Mouse (Mus musculus): ENCODE data around the gene Usp8. TPM values are rescaled to one million over a fixed set of nuclear protein-coding genes. Genes with fewer than 3 reads are reported as not detected.

Gene Usp8
- 10 to 100 TPM; 44.5 to 46.3 TPM for total RNA-seq (2021)

DNA sequence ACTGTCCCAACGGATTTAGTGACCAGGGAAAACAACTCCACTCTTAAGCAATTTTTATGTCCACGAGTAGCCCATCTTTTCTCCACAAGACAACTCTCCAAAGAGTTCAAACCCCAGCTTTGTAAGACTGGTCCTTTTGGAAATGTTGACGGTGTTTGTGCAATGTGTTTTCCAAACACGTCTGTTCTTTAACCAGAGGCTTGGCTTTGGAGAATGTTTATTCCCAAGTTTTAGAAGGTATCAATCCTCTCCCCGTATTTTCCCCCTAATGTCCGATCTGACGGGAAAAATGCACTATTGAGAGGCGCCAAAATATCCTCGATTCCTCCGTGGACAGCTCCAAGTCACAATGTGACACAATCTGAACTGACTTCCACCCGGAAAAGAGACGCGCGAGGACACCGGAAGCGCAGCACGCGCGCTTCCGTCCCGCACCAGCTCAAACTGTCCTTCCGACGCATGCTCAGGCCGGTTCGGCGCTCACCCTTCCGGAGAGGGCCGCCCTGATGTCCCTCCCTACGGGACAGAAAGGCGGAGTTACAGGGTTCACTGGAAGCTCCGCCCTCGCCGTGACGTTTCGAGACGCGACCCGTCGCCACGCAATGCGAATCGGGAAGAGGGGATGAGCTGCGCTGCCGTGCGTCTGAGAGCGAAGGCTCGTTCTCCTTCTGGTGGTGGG is at the start of gene Usp8:
Gene Usp8, plus strand, starts transcription at position 570 of the 679 bp plus-strand sequence.
- peak; percentile 98 to 99 for DNase-seq (ENCODE audit: low spot score in 2 of 2)
- intact Hi-C loops (cut with DNase I), result loop anchor here (1.0 kb wide), 1 partner anchor 32 kb away; no protein-coding TSS in a partner anchor

- intact Hi-C loops (cut with DNase I), result loop anchor here (2.0 kb wide), 1 partner anchor 65 kb away; no protein-coding TSS in a partner anchor
These were observed 43.6 kb upstream of the Usp8 start for GRCm38 (mm10) chr2:126663481-126663880.

GRCm38 (mm10) chr2:126665984-126666383 is 41.1 kb upstream of the Usp8 start:
- intact Hi-C loops (cut with DNase I), result no loop called here
- DNase-seq (ENCODE audit: low spot score in 2 of 2), result no peak

More at GRCm38 (mm10) chr2:126663481-126663880, 43.6 kb upstream of the Usp8 start:
- peak in 1 of 2 experiments; percentile 35 for DNase-seq (ENCODE audit: low spot score in 2 of 2)

DNA sequence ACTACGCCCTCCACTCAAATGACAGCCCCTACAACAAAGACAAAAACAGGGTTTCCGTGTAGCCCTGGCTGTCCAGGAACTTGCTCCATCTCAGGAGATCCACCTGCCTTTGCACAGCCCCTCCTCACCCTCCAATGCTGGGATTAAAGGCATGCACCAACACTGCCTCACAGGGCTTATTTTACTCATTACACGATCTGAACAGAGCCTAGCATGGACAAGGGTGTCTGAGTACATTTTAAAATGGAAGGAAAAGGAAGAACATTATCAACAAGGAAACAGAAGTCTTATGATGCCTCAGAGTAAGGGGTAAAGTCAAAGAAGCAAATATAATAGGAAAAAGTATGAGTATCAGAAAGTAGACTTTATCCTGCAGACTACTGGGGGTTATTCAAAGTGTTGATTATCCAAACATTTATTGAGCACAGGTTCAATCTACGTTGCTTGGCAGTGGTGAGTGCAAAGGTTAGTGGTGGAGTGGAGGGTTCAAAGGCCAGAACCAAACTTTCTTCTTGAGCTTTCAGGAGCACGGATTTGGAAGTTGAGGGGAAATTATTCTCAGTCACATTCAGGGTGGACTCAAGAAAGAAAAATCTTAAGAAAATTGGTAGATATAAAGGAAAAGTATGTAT is 38.4 kb upstream of the Usp8 start:
- no peak for DNase-seq (ENCODE audit: low spot score in 2 of 2)
- intact Hi-C loops (cut with DNase I), result no loop called here

- intact Hi-C loops (cut with DNase I), result no loop called here
- DNase-seq (ENCODE audit: low spot score in 2 of 2), result no peak
These were observed 33.5 kb upstream of the Usp8 start for GRCm38 (mm10) chr2:126673317-126674242.

GRCm38 (mm10) chr2:126674441-126675168 is 32.5 kb upstream of the Usp8 start:
- peak; percentile 39 to 46 for DNase-seq (ENCODE audit: low spot score in 2 of 2)
- intact Hi-C loops (cut with DNase I), result loop anchor here (1.0 kb wide), 1 partner anchor 33 kb away; the partner anchor contains the start of gene Usp8

DNA sequence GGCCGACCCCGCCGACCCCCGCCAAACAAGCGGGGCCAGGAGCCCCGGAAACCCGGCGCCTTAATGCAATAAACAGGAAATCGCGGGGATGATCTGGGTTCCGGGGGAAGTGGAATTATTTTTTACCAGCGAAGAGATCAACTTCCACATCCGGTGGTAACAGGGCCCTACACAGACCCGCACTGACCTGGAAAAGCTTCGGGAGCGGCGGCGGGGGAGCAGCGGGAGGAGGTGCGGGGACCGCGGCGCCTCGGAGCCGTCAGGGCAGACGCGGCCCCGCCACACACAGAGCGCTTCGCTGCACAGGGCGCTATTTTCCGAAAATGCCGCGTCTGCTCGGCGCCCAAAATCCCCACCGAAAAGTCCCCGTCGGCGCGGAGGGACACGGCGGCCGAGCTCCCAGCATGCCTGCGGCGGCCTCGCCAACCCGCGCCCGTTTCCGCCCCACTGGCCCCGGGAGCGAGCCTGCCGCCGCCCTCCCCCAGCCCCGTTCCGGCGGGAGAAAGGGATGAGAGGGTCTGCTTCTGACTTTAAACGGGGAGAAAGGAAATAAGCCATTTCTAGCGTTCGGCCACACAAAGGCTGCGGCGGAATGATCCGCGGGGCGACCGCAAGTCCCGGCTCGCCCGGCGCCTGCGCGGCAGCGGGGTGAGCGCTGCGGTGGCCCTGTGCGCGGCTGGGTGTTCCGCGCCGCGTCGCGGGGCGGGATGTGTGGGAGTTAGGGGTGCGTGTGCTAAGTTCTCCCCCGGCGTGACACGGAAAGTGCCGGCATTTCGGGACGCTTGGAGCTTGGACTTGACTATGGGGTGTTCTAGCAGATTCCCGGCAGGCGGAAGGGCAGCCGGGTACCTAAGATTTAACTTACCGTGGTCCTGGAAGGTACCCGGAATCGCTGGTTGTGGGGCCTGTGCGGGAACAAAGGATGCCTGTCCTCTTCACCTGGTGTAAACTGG is 31.7 kb upstream of the Usp8 start:
- intact Hi-C loops (cut with DNase I), result loop anchor here (1.0 kb wide), 1 partner anchor 32 kb away; the partner anchor contains the start of gene Usp8
- peak; percentile 91 for DNase-seq (ENCODE audit: low spot score in 2 of 2)

GRCm38 (mm10) chr2:126676122-126676515 is 31.0 kb upstream of the Usp8 start, which contains the start of gene Gabpb1:
Gabpb1 (minus strand) TSS chr2:126676337.
- peak in 1 of 2 experiments; percentile 8 for DNase-seq (ENCODE audit: low spot score in 2 of 2)
- intact Hi-C loops (cut with DNase I), result no loop called here

DNA sequence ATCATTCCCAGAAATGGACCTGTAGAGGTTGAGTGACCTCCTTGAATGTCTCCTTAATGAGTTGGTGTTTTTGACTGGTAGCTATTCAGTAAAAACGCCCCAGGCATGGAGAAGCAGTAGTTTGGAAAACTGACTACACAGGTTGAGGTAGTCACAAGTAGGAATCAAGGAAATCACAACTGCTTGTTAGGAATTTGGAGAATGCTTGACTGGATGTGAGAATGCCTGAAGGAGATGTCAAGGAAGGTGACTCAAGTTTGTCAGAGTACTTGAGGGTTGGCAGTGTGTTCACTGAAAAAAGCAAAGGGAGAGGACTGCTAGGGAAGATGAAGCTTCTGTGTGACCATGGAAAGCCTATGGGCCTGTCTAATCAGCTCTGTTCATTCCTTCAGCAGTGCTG is 29.8 kb upstream of the Usp8 start:
- DNase-seq (ENCODE audit: low spot score in 2 of 2), result no peak
- intact Hi-C loops (cut with DNase I), result no loop called here

DNA sequence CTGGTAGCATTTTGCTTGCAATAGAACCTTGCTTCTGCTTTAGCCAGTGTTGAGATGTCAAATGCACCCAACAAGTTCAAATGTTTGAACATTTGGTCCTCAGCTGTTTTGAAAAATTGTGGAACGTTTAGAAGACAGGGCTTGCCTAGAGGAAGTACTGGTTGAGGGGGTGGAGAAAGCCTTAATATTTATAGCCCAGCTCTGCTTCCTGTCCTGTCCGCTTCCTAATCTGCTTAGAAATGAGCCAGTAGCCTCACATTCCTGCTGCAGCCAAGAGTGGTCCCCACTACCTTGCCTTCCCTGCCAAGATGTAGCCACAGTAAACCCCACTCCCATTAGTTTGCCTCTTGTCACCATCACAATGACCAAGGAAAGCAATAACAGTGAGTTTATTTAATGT is 24.8 kb upstream of the Usp8 start:
- intact Hi-C loops (cut with DNase I), result no loop called here
- DNase-seq (ENCODE audit: low spot score in 2 of 2), result no peak

- DNase-seq (ENCODE audit: low spot score in 2 of 2), result peak in 1 of 2 experiments; percentile 29
- intact Hi-C loops (cut with DNase I), result no loop called here
These were observed 24.2 kb upstream of the Usp8 start for GRCm38 (mm10) chr2:126682937-126683336.

GRCm38 (mm10) chr2:126691290-126691689 is 15.8 kb upstream of the Usp8 start:
- DNase-seq (ENCODE audit: low spot score in 2 of 2), result no peak
- intact Hi-C loops (cut with DNase I), result no loop called here

- intact Hi-C loops (cut with DNase I), result no loop called here
- DNase-seq (ENCODE audit: low spot score in 2 of 2), result no peak
These were observed 11.8 kb upstream of the Usp8 start for GRCm38 (mm10) chr2:126695285-126695684.

GRCm38 (mm10) chr2:126707438-126707779 is 281 bp downstream of the Usp8 start:
- intact Hi-C loops (cut with DNase I), result loop anchor here (1.0 kb wide), 1 partner anchor 32 kb away; no protein-coding TSS in a partner anchor
- no peak for DNase-seq (ENCODE audit: low spot score in 2 of 2)

DNA sequence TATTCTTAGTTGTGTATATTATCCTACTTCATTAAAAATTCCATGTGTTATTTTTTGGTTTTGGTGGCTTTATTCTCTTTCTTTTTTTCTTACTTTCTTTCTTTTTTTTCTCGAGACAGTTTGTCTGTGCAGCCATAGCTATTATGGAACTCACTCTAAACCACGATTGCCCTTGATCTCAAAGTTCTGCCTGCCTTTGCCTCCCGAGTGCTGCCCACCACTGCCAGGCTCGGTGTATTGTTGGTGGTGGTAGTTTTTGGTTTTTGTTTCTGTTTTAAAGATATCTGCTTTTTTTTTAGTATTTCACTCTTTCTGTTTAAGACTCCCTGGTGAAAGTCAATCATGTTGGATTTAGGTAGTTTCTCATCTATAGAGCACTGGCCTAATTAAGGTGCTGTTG is 1.2 kb downstream of the Usp8 start:
- intact Hi-C loops (cut with DNase I), result no loop called here
- no peak for DNase-seq (ENCODE audit: low spot score in 2 of 2)

- intact Hi-C loops (cut with DNase I), result no loop called here
- no peak for DNase-seq (ENCODE audit: low spot score in 2 of 2)
These were observed 5.4 kb downstream of the Usp8 start for GRCm38 (mm10) chr2:126712526-126712925.

DNA sequence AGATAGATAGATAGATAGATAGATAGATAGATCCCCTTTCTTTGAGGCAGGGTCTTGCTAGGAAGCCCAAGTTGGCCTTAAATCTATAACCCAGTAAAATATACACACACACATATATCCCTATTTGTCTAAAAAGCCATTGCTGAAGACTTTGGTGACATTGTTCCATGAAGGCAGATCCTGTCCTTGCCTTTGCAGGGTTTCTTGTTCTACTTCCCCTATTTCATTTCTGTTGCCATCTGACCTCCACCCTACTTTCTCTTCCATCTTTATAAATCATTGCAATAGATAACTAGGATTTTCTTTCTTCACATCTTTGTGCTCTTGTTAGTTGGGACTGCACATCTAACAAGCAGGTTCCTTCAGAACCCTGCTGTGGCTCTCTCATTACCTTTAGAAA is 5.8 kb downstream of the Usp8 start:
- intact Hi-C loops (cut with DNase I), result no loop called here

DNA sequence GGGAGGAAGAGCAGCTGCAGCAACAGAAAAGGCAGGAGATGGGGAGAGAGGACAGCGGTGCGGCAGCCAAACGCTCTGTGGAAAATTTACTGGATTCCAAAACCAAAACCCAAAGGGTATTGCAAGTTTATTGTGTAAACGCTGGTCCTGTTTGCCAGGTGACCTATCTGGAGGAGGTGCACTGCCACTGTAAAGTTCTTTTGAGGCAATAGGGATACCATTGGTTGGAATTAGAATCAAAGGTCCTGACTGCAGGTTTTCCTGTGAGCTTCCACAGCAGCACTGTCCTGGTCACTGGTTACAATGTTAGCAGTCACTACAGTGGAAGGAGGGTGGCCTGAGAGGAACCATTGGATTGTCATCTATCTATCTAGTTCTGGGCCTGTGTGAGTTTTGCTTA is 22.1 kb downstream of the Usp8 start:
- intact Hi-C loops (cut with DNase I), result no loop called here

More for the DNA sequence above, 5.8 kb downstream of the Usp8 start:
- no peak for DNase-seq (ENCODE audit: low spot score in 2 of 2)

More for the DNA sequence above, 22.1 kb downstream of the Usp8 start:
- DNase-seq (ENCODE audit: low spot score in 2 of 2), result no peak
